Mouse (Mus musculus): ENCODE data around the gene Bms1.

- TF ChIP-seq POLR2A (IDR thresholded peaks at IDR 0.05; ENCODE audit: insufficient read depth, low read length), result no peak
- TF ChIP-seq CTCF (IDR thresholded peaks at IDR 0.05; ENCODE audit: low read depth, low read length), result no peak
- no peak for TF ChIP-seq EP300 (IDR thresholded peaks at IDR 0.05; ENCODE audit: insufficient read depth, low read depth, low read length)
Observed at GRCm38 (mm10) chr6:118375026-118375425, 44.2 kb downstream of the Bms1 start.

Data from ES-Bruce4 (cell line).